Mouse (Mus musculus): Measurements from ENCODE around the gene Ube2d3. TPM values are rescaled to one million over a fixed set of nuclear protein-coding genes. Genes with fewer than 3 reads are reported as not detected.

Gene Ube2d3
- polyA plus RNA-seq, 1 experiment from 2014 or later, result 425 TPM

Other genes starting within 250 kb of the Ube2d3 start
- 5.4 and 7.4 TPM in 2 replicates for gene Cenpe, start 225.6 kb upstream of the Ube2d3 start, polyA plus RNA-seq (2015; fragmentation: Nextera tagmentation; extraction: Ambion mirVana)
- 3.5 and 4.2 TPM in 2 replicates for gene Bdh2, start 156.9 kb upstream of the Ube2d3 start, polyA plus RNA-seq (2015; fragmentation: Nextera tagmentation; extraction: Ambion mirVana)
- gene Slc9b2, start 130.4 kb upstream of the Ube2d3 start, polyA plus RNA-seq (2015; fragmentation: Nextera tagmentation; extraction: Ambion mirVana), result 1.5 and 1.9 TPM in 2 replicates
- not detected in 2 replicates for gene Slc9b1, start 90.1 kb upstream of the Ube2d3 start, polyA plus RNA-seq (2015; fragmentation: Nextera tagmentation; extraction: Ambion mirVana)
- gene Cisd2, start 14.2 kb upstream of the Ube2d3 start, polyA plus RNA-seq (2015; fragmentation: Nextera tagmentation; extraction: Ambion mirVana), result 70.2 and 74.2 TPM in 2 replicates
- gene Manba, start 47.5 kb downstream of the Ube2d3 start, polyA plus RNA-seq (2015; fragmentation: Nextera tagmentation; extraction: Ambion mirVana), result 4.6 and 5.9 TPM in 2 replicates

Measured in neural tube, embryonic 13.5 days (tissue).